Mouse (Mus musculus) macrophage (primary cell): ENCODE measurements around the gene Gpkow. TPM values are rescaled to one million over a fixed set of nuclear protein-coding genes. Genes with fewer than 3 reads are reported as not detected.

Source experiments
- H3K27ac ChIP-seq: fragments of 350-480 bp; formaldehyde crosslinking; 2 replicates; pipeline ENCODE4 v1.9.0; 2021
- H3K36me3 ChIP-seq: fragments of 350-480 bp; formaldehyde crosslinking; 2 replicates; pipeline ENCODE4 v1.9.0; 2021; ENCODE audit errors: inconsistent target
- H3K4me3 ChIP-seq: fragments of 350-480 bp; formaldehyde crosslinking; 2 replicates; pipeline ENCODE4 v1.9.0; 2021; ENCODE audit errors: inconsistent target
- H3K79me2 ChIP-seq: fragments of 350-480 bp; formaldehyde crosslinking; 2 replicates; pipeline ENCODE4 v1.9.0; 2021; ENCODE audit errors: inconsistent target
- WGBS: methylation state at CpG from one replicate; pipeline ENCODE4 v1.1.7; 2026; ENCODE audit warnings: inconsistent platforms; ENCODE audit not compliant: missing documents; 5-methylcytosine and 5-hydroxymethylcytosine counted together
- polyA plus RNA-seq: library from polyadenylated mRNA; stranded (reverse); fragments of 250-400 nt; gene quantifications from 3 replicates; pipeline ENCODE4 v1.2.4, GENCODE M21; 2018; ENCODE audit warnings: inconsistent platforms
- total RNA-seq, 78 experiments: library from RNA; depleted of rRNA; stranded (reverse); fragments of 250-400 nt; gene quantifications; 1 replicate in 9 of 78; 2 replicates in 24 of 78; 3 replicates in 43 of 78; 4 replicates in 2 of 78; pipeline ENCODE4 v1.2.4; 2018; ENCODE audit warnings: inconsistent platforms in 56 of 78

Gene Gpkow
- 10 to 100 TPM; 17.8 to 49.2 (median 31.2) TPM for total RNA-seq (2018; cell fraction: chromatin; rRNA removed)
- 10 to 100 TPM; 24.2 to 34.3 (median 29.6) TPM for total RNA-seq (2018; cell fraction: cytosol; rRNA removed)
- total RNA-seq (2018; cell fraction: nucleus; rRNA removed) = 10 to 100 TPM; 17.6 to 41.0 (median 26.6) TPM
- 27.4 to 38.3 TPM (median 28.0 TPM) in 3 replicates for polyA plus RNA-seq

- Histone ChIP-seq H3K36me3 (no peaks in the 10 kb centered on the region), H3K4me3 (peak within 1 kb of the TSS; percentile 69), H3K79me2 (peaks cover 31% of the 10 kb centered on the region), H3K27ac (peak within 1 kb of the TSS; percentile 39)
- 14% methylated on average over 31 of the region's 33 CpGs for WGBS
These were observed at the start of gene Gpkow for GRCm38 (mm10) chrX:7696954-7697381. Gene Gpkow (plus strand): TSS chrX:7697131.

GRCm38 (mm10) chrX:7648671-7649304, 48.1 kb upstream of the Gpkow start:
- peak overlapping the region; percentile 41 for H3K27ac ChIP-seq
- WGBS = 15% methylated on average over 24 of the region's 25 CpGs
- no peaks in the 10 kb centered on the region for H3K79me2 ChIP-seq
- H3K4me3 ChIP-seq = peak overlapping the region; percentile 44
- H3K36me3 ChIP-seq = no peaks in the 10 kb centered on the region

GRCm38 (mm10) chrX:7657221-7657639, 39.7 kb upstream of the Gpkow start, which contains the start of gene Prickle3:
Gene Prickle3 (plus strand): TSS chrX:7657260.
- Histone ChIP-seq H3K36me3 (no peaks in the 10 kb centered on the region), H3K4me3 (peak within 1 kb of the TSS; percentile 43), H3K79me2 (no peaks in the 10 kb centered on the region), H3K27ac (no peak within 1 kb of the TSS)
- 16% methylated on average over 26 of the region's 26 CpGs for WGBS

- Histone ChIP-seq H3K4me3 (peak overlapping the region; percentile 43), H3K79me2 (no peaks in the 10 kb centered on the region), H3K27ac (no peak overlapping the region), H3K36me3 (no peaks in the 10 kb centered on the region)
- 45% methylated on average over 11 of the region's 15 CpGs for WGBS
These were observed 38.7 kb upstream of the Gpkow start for GRCm38 (mm10) chrX:7658031-7658784.

- 86% methylated on average over 9 of the region's 11 CpGs for WGBS
- Histone ChIP-seq H3K27ac (no peak overlapping the region), H3K36me3 (no peaks in the 10 kb centered on the region), H3K79me2 (no peaks in the 10 kb centered on the region), H3K4me3 (no peak overlapping the region)
These were observed 37.9 kb upstream of the Gpkow start for GRCm38 (mm10) chrX:7658785-7659589.

GRCm38 (mm10) chrX:7661086-7661485, 35.8 kb upstream of the Gpkow start:
- Histone ChIP-seq H3K27ac (no peak overlapping the region), H3K79me2 (no peaks in the 10 kb centered on the region), H3K4me3 (no peak overlapping the region), H3K36me3 (no peaks in the 10 kb centered on the region)
- WGBS = 93% methylated on average over 2 of the region's 4 CpGs

GRCm38 (mm10) chrX:7662936-7663335, 34.0 kb upstream of the Gpkow start:
- H3K27ac ChIP-seq = no peak overlapping the region
- no peak overlapping the region for H3K4me3 ChIP-seq
- H3K79me2 ChIP-seq = no peaks in the 10 kb centered on the region
- WGBS = 71% methylated on average over 3 of the region's 3 CpGs
- H3K36me3 ChIP-seq = no peaks in the 10 kb centered on the region

- Histone ChIP-seq H3K4me3 (no peak overlapping the region), H3K27ac (no peak overlapping the region), H3K36me3 (no peaks in the 10 kb centered on the region), H3K79me2 (peaks cover 1% of the 10 kb centered on the region; the same call in 1 of the 2 replicates)
- 94% methylated on average over 11 of the region's 11 CpGs for WGBS
These were observed 32.1 kb upstream of the Gpkow start for GRCm38 (mm10) chrX:7664791-7665190.

- no peak overlapping the region for H3K4me3 ChIP-seq
- peaks cover 13% of the 10 kb centered on the region for H3K79me2 ChIP-seq
- H3K36me3 ChIP-seq = no peaks in the 10 kb centered on the region
- WGBS = 86% methylated on average over 21 of the region's 21 CpGs
- no peak overlapping the region for H3K27ac ChIP-seq
These were observed 31.0 kb upstream of the Gpkow start for GRCm38 (mm10) chrX:7665739-7666502.

- H3K27ac ChIP-seq = peak overlapping the region; percentile 82
- peak overlapping the region; percentile 67 for H3K4me3 ChIP-seq
- WGBS = 32% methylated on average over 11 of the region's 19 CpGs
- no peaks in the 10 kb centered on the region for H3K36me3 ChIP-seq
- H3K79me2 ChIP-seq = peaks cover 14% of the 10 kb centered on the region
These were observed 26.5 kb upstream of the Gpkow start for GRCm38 (mm10) chrX:7670390-7670881.

GRCm38 (mm10) chrX:7670921-7671623, 25.9 kb upstream of the Gpkow start, which contains the start of gene Plp2:
Gene Plp2 (minus strand): TSS chrX:7671390.
- Histone ChIP-seq H3K4me3 (peak within 1 kb of the TSS; percentile 67), H3K27ac (peak within 1 kb of the TSS; percentile 82), H3K79me2 (peaks cover 14% of the 10 kb centered on the region), H3K36me3 (no peaks in the 10 kb centered on the region)
- 12% methylated on average over 28 of the region's 36 CpGs for WGBS

- H3K4me3 ChIP-seq = no peak overlapping the region
- H3K27ac ChIP-seq = peak overlapping the region; percentile 76
- WGBS = 57% methylated on average over 6 of the region's 6 CpGs
- H3K36me3 ChIP-seq = no peaks in the 10 kb centered on the region
- H3K79me2 ChIP-seq = peaks cover 14% of the 10 kb centered on the region
These were observed 24.2 kb upstream of the Gpkow start for GRCm38 (mm10) chrX:7672739-7673138.
